Mouse (Mus musculus) lung, adult 18-20 months (tissue): ENCODE measurements at regions not wholly inside any gene's neighbourhood (a gene's known extent, or its start where the extent isn't known, plus 50 kb on each side); places are given as distances from the start of the nearest gene placed in this dataset.

ENCODE experiments used
- DNase-seq, 2 experiments: peaks; one replicate each; pipeline ENCODE4 v3.0.0; 2022; ENCODE audit warnings: mixed read lengths in 2 of 2

- peak in 1 of 2 experiments; percentile 2 for DNase-seq
These were observed 61.7 kb downstream of the Gm7951 start for GRCm38 (mm10) chr14:42055451-42055850.
